Mouse (Mus musculus) forebrain, embryonic 15.5 days (tissue): ENCODE measurements around the gene Sac3d1. TPM values are rescaled to one million over a fixed set of nuclear protein-coding genes. Genes with fewer than 3 reads are reported as not detected.
A peak's percentile ranks its signal among the peaks of the same experiment; 100 is the strongest.

Experiments
- ATAC-seq: fragments of 200-750 bp; cut with Nextera tagmentation; replicated peaks from 2 replicates; pipeline ENCODE4 v1.8.0; 2017; ENCODE audit warnings: mild to moderate bottlenecking, moderate TSS enrichment, moderate library complexity
- H3K27ac ChIP-seq: fragments of 300-500 bp; sonication (generic); replicated peaks from 2 replicates; pipeline ENCODE4 v1.5.1; 2015; ENCODE audit warnings: mild to moderate bottlenecking, inconsistent platforms
- H3K27me3 ChIP-seq: fragments of 300-500 bp; sonication (generic); 2 replicates; pipeline ENCODE4 v1.6.1; 2015; ENCODE audit warnings: inconsistent platforms
- H3K36me3 ChIP-seq: fragments of 300-500 bp; sonication (generic); 2 replicates; pipeline ENCODE4 v1.6.1; 2015; ENCODE audit warnings: mild to moderate bottlenecking, inconsistent platforms
- H3K4me1 ChIP-seq: fragments of 300-500 bp; sonication (generic); 2 replicates; pipeline ENCODE4 v1.6.1; 2015; ENCODE audit warnings: inconsistent platforms
- H3K4me2 ChIP-seq: fragments of 300-500 bp; sonication (generic); replicated peaks from 2 replicates; pipeline ENCODE4 v1.6.1; 2015; ENCODE audit warnings: mild to moderate bottlenecking, inconsistent platforms
- H3K4me3 ChIP-seq: fragments of 300-500 bp; sonication (generic); 2 replicates; pipeline ENCODE4 v1.5.1; 2015; ENCODE audit warnings: mild to moderate bottlenecking, inconsistent platforms
- H3K9ac ChIP-seq: fragments of 300-500 bp; sonication (generic); replicated peaks from 2 replicates; pipeline ENCODE4 v1.6.1; 2015; ENCODE audit warnings: mild to moderate bottlenecking, inconsistent platforms
- H3K9me3 ChIP-seq: fragments of 300-500 bp; sonication (generic); 2 replicates; pipeline ENCODE4 v1.6.1; 2016; ENCODE audit warnings: inconsistent platforms
- WGBS: fragments of 180-500 bp; shearing (Covaris S2); methylation state at CpG from one replicate; pipeline ENCODE4 v1.1.7; 2015; ENCODE audit warnings: mixed read lengths; 5-methylcytosine and 5-hydroxymethylcytosine counted together
- polyA plus RNA-seq: library from polyadenylated mRNA; unstranded; fragments of >200 nt; fragmentation: Nextera tagmentation; extraction: Ambion mirVana; gene quantifications from 2 replicates; pipeline ENCODE4 v1.2.1, GENCODE M21; 2015

The Sac3d1 gene
- polyA plus RNA-seq, 1 experiment from 2014 or later: 53.5 TPM

GRCm38 (mm10) chr19:6082156-6082555, 36.3 kb downstream of the Sac3d1 start, which contains the start of gene Gm28374:
Gene Gm28374 (minus strand): TSS chr19:6082256.
- no peak for ATAC-seq
- no peak within 1 kb of the TSS for H3K9ac ChIP-seq
- H3K27ac ChIP-seq: no peak within 1 kb of the TSS
- no peaks in the 10 kb centered on the region for H3K27me3 ChIP-seq
- WGBS: 85% methylated on average over 9 of the region's 9 CpGs
- H3K9me3 ChIP-seq: no peaks in the 10 kb centered on the region
- H3K4me2 ChIP-seq: no peak within 1 kb of the TSS
- peaks cover 26% of the 10 kb centered on the region for H3K36me3 ChIP-seq
- H3K4me3 ChIP-seq: no peak within 1 kb of the TSS
- peaks cover 28% of the 10 kb centered on the region for H3K4me1 ChIP-seq

GRCm38 (mm10) chr19:6079983-6080480, 38.4 kb downstream of the Sac3d1 start, which contains the start of gene Tmem262:
Gene Tmem262 (plus strand): TSS chr19:6080033.
- no peak within 1 kb of the TSS for H3K4me2 ChIP-seq
- H3K9me3 ChIP-seq: no peaks in the 10 kb centered on the region
- H3K27me3 ChIP-seq: no peaks in the 10 kb centered on the region
- 94% methylated on average over 12 of the region's 12 CpGs for WGBS
- ATAC-seq: no peak
- H3K4me3 ChIP-seq: no peak within 1 kb of the TSS
- peaks cover 29% of the 10 kb centered on the region for H3K4me1 ChIP-seq
- peaks cover 26% of the 10 kb centered on the region for H3K36me3 ChIP-seq
- H3K9ac ChIP-seq: no peak within 1 kb of the TSS
- H3K27ac ChIP-seq: no peak within 1 kb of the TSS

- H3K9ac ChIP-seq: peak within 1 kb of the TSS; percentile 70
- peak; percentile 91 for ATAC-seq
- WGBS: 2% methylated on average over 33 of the region's 33 CpGs
- peak within 1 kb of the TSS; percentile 95 for H3K4me2 ChIP-seq
- peaks cover 18% of the 10 kb centered on the region for H3K36me3 ChIP-seq
- no peaks in the 10 kb centered on the region for H3K27me3 ChIP-seq
- peak within 1 kb of the TSS; percentile 88 for H3K27ac ChIP-seq
- H3K4me3 ChIP-seq: peak within 1 kb of the TSS; percentile 69
- peaks cover 15% of the 10 kb centered on the region for H3K4me1 ChIP-seq
- H3K9me3 ChIP-seq: no peaks in the 10 kb centered on the region
These were observed 41.7 kb downstream of the Sac3d1 start, which contains the start of gene Vps51 for GRCm38 (mm10) chr19:6076564-6077393. Gene Vps51 (minus strand): TSS chr19:6077231.

GRCm38 (mm10) chr19:6073889-6074288, 44.6 kb downstream of the Sac3d1 start:
- H3K4me3 ChIP-seq: no peak overlapping the region
- no peaks in the 10 kb centered on the region for H3K27me3 ChIP-seq
- no peak for ATAC-seq
- H3K4me2 ChIP-seq: no peak overlapping the region
- WGBS: 93% methylated on average over 5 of the region's 5 CpGs
- H3K9me3 ChIP-seq: no peaks in the 10 kb centered on the region
- peaks cover 15% of the 10 kb centered on the region for H3K4me1 ChIP-seq
- no peak overlapping the region for H3K27ac ChIP-seq
- H3K9ac ChIP-seq: no peak overlapping the region
- H3K36me3 ChIP-seq: peaks cover 26% of the 10 kb centered on the region

GRCm38 (mm10) chr19:6071261-6071660, 47.2 kb downstream of the Sac3d1 start:
- Histone ChIP-seq H3K4me1 (peaks cover 23% of the 10 kb centered on the region), H3K4me2 (no peak overlapping the region), H3K9me3 (no peaks in the 10 kb centered on the region), H3K36me3 (peaks cover 29% of the 10 kb centered on the region), H3K27me3 (no peaks in the 10 kb centered on the region), H3K4me3 (no peak overlapping the region), H3K27ac (no peak overlapping the region), H3K9ac (no peak overlapping the region)
- no peak for ATAC-seq
- WGBS: 94% methylated on average over 19 of the region's 19 CpGs

GRCm38 (mm10) chr19:6070571-6071250, 47.7 kb downstream of the Sac3d1 start:
- Histone ChIP-seq H3K27me3 (no peaks in the 10 kb centered on the region), H3K4me2 (no peak overlapping the region), H3K36me3 (peaks cover 29% of the 10 kb centered on the region), H3K27ac (no peak overlapping the region), H3K9ac (no peak overlapping the region), H3K4me1 (peaks cover 23% of the 10 kb centered on the region), H3K4me3 (no peak overlapping the region), H3K9me3 (no peaks in the 10 kb centered on the region)
- ATAC-seq: no peak
- 92% methylated on average over 31 of the region's 31 CpGs for WGBS

- Histone ChIP-seq H3K4me1 (peaks cover 23% of the 10 kb centered on the region), H3K9me3 (no peaks in the 10 kb centered on the region), H3K27me3 (no peaks in the 10 kb centered on the region), H3K4me3 (no peak overlapping the region), H3K36me3 (peaks cover 29% of the 10 kb centered on the region), H3K27ac (no peak overlapping the region), H3K9ac (no peak overlapping the region), H3K4me2 (no peak overlapping the region)
- no peak for ATAC-seq
- 92% methylated on average over 10 of the region's 10 CpGs for WGBS
These were observed 48.6 kb downstream of the Sac3d1 start for GRCm38 (mm10) chr19:6069851-6070250.

- H3K9me3 ChIP-seq: no peaks in the 10 kb centered on the region
- H3K4me3 ChIP-seq: no peak overlapping the region
- H3K4me1 ChIP-seq: peaks cover 23% of the 10 kb centered on the region
- no peak for ATAC-seq
- H3K36me3 ChIP-seq: peaks cover 29% of the 10 kb centered on the region
- no peak overlapping the region for H3K9ac ChIP-seq
- no peaks in the 10 kb centered on the region for H3K27me3 ChIP-seq
- H3K27ac ChIP-seq: no peak overlapping the region
- no peak overlapping the region for H3K4me2 ChIP-seq
- 73% methylated on average over 4 of the region's 4 CpGs for WGBS
These were observed 49.5 kb downstream of the Sac3d1 start for GRCm38 (mm10) chr19:6068951-6069350.

GRCm38 (mm10) chr19:6067724-6068415, 50.6 kb downstream of the Sac3d1 start, which contains the start of gene Tm7sf2:
Gene Tm7sf2 (minus strand): TSS chr19:6068373.
- H3K36me3 ChIP-seq: peaks cover 29% of the 10 kb centered on the region
- H3K27me3 ChIP-seq: no peaks in the 10 kb centered on the region
- WGBS: 8% methylated on average over 33 of the region's 33 CpGs
- peak within 1 kb of the TSS; percentile 97 for H3K4me2 ChIP-seq
- peak; percentile 91 for ATAC-seq
- no peaks in the 10 kb centered on the region for H3K9me3 ChIP-seq
- H3K27ac ChIP-seq: peak within 1 kb of the TSS; percentile 89
- peaks cover 30% of the 10 kb centered on the region for H3K4me1 ChIP-seq
- peak within 1 kb of the TSS; percentile 86 for H3K9ac ChIP-seq
- H3K4me3 ChIP-seq: peak within 1 kb of the TSS; percentile 65

- no peaks in the 10 kb centered on the region for H3K27me3 ChIP-seq
- H3K4me2 ChIP-seq: peak overlapping the region; percentile 97
- peak overlapping the region; percentile 65 for H3K4me3 ChIP-seq
- H3K9ac ChIP-seq: peak overlapping the region; percentile 86
- under 1% methylated on average over 30 of the region's 30 CpGs for WGBS
- ATAC-seq: peak; percentile 70
- peaks cover 37% of the 10 kb centered on the region for H3K4me1 ChIP-seq
- peak overlapping the region; percentile 89 for H3K27ac ChIP-seq
- H3K36me3 ChIP-seq: peaks cover 29% of the 10 kb centered on the region
- H3K9me3 ChIP-seq: no peaks in the 10 kb centered on the region
These were observed 51.3 kb downstream of the Sac3d1 start for GRCm38 (mm10) chr19:6067011-6067723.

- peak overlapping the region; percentile 86 for H3K9ac ChIP-seq
- 32% methylated on average over 5 of the region's 5 CpGs for WGBS
- peak overlapping the region; percentile 97 for H3K4me2 ChIP-seq
- peaks cover 43% of the 10 kb centered on the region for H3K4me1 ChIP-seq
- no peaks in the 10 kb centered on the region for H3K9me3 ChIP-seq
- no peaks in the 10 kb centered on the region for H3K27me3 ChIP-seq
- H3K4me3 ChIP-seq: peak overlapping the region; percentile 65
- ATAC-seq: 0 out of 2 replicates have a peak, but pooled peaks have one; percentile 2
- peak overlapping the region; percentile 89 for H3K27ac ChIP-seq
- peaks cover 29% of the 10 kb centered on the region for H3K36me3 ChIP-seq
These were observed 51.9 kb downstream of the Sac3d1 start for GRCm38 (mm10) chr19:6066571-6066970.
